Mouse (Mus musculus): ENCODE measurements around the gene Uchl4. TPM values are rescaled to one million over a fixed set of nuclear protein-coding genes. Genes with fewer than 3 reads are reported as not detected.

Uchl4 gene
- 12.7 TPM for polyA plus RNA-seq (2017; shearing (Covaris generic))

DNA sequence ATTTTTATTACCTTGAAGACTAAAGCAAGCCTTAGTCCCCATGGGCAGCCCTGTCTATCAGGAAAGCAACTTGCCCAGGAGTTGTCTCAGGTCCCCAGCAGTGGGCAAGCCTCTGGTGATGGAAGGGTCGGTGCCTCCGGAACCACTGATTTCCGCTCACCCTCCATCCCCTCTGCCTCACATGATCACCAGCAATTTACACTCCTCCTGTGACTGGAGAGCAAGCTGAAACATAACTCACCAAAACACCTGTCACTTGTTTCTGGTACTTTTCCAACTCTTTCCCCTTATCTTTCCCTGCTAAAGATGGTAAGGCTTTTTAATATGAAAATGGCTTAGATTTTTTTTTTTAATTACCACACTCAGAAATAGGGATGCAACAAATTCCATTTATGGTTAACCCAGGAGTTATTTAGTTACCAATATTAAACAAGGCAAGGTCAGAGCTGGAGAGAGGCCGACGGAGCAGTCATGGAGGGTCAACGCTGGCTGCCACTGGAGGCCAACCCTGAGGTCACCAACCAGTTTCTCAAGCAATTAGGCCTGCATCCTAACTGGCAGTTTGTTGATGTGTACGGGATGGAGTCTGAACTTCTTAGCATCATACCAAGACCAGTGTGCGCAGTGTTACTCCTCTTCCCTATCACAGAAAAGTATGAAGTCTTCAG lies at the start of gene Uchl4:
Gene Uchl4 (plus strand): TSS at position 434 of the 668 bp plus-strand sequence.

DNA sequence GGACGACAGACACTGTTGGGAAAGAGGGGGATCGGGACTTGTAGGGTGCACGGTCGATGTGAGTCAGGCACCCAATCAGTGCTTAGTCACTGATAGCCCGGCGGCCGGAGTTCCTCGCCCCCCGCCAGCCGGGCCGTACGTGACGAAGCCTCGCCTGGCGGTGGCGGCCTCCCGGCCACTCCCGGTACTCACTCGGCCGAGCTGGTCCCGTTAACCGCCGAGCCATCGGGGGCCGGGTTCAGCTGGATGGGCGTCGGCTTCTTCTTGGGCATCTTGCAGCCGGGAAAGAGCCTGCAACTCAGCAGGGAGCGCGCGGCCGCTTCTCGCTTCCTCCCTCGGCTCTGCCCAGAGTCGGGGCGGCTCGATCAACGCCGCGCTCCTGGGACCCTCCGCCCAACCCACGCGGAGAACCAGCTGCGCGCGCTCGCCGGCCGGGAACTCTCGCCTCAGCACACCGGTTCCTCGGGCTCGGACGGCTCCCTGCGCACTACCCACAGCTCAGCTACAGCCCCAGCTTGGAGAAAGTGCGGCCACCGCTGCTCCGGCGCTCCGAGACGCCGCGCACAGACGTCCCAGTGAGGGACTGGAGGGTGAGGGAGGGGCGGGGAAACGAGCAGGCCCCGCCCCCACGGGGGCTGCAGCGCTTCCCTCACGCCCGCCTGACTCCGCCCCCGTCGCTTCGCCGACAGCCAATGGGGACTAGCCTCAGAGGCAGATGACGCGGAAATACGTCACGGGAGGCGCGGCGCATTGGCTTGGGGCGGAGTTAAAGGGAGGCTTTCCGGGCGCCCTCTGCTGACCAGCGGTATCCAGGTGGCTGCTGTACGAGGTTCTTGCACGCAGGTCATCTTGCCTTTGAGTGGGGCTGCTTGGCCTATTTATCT lies 18.3 kb downstream of the Uchl4 start, which contains the start of gene Map2k1:
Gene Map2k1 (minus strand): TSS at position 611 of the 884 bp plus-strand sequence.

DNA sequence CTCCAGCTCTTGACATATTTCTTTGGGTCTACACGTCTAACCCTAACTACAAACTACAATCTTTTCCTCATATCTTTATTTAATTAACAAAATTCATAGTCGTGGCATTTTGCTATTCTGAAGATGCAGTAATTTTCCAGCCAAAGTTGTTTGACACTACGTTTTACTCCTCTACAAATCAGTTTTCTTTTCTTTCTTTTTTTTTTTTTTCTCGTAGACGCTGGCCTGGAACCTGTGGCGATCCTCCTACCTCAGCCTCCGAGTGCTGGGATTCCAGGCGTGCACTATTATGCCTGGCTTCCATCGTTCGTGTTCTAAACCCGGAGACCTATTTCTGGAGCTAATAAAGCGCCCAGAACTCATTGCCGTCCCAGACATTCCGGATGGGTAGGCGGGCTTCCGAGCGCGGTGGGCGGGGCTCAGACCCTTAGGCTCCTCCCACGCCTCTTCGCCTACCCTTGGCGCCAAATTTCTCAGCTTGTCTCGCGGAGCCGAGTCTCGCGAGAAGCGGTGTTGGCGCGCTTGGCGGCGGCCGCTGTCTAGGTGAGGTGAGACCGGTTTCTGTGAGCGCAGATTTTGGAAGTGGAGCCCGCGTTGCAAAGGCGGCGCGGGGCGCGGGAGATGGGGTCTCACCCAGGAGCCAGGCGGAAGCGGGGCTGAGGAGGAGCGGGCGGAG lies 46.2 kb downstream of the Uchl4 start, which contains the start of gene Tipin:
Gene Tipin (plus strand): TSS at position 477 of the 676 bp plus-strand sequence.

Other genes starting within 250 kb of the Uchl4 start
- not detected for gene Smad6, start 213.1 kb upstream of the Uchl4 start, polyA plus RNA-seq (2017; shearing (Covaris generic))
- gene Lctl, start 118.1 kb upstream of the Uchl4 start, polyA plus RNA-seq (2017; shearing (Covaris generic)): not detected
- 3.0 TPM for gene Zwilch, start 62.1 kb upstream of the Uchl4 start, polyA plus RNA-seq (2017; shearing (Covaris generic))
- 1,713 TPM for gene Rpl4, start 61.8 kb upstream of the Uchl4 start, polyA plus RNA-seq (2017; shearing (Covaris generic))
- 68.8 TPM for gene Snapc5, start 55.9 kb upstream of the Uchl4 start, polyA plus RNA-seq (2017; shearing (Covaris generic))
- gene Map2k1, start 18.4 kb downstream of the Uchl4 start, polyA plus RNA-seq (2017; shearing (Covaris generic)): 68.8 TPM
- gene Tipin, start 46.4 kb downstream of the Uchl4 start, polyA plus RNA-seq (2017; shearing (Covaris generic)): 50.2 TPM
- 18.8 TPM for gene Dis3l, start 106.1 kb downstream of the Uchl4 start, polyA plus RNA-seq (2017; shearing (Covaris generic))
- gene Megf11, start 150.4 kb downstream of the Uchl4 start, polyA plus RNA-seq (2017; shearing (Covaris generic)): 0.20 TPM

Measured in activated CD4-positive, CD25-positive, alpha-beta regulatory T cell, adult 9 weeks (primary cell).